Mouse (Mus musculus) hindbrain, embryonic 14.5 days (tissue): ENCODE measurements around the gene Abca17. TPM values are rescaled to one million over a fixed set of nuclear protein-coding genes. Genes with fewer than 3 reads are reported as not detected.

Experiments
- ATAC-seq: fragments of 200-750 bp; cut with Nextera tagmentation; 2 replicates; pipeline ENCODE4 v1.8.0; 2017; ENCODE audit warnings: moderate number of reproducible peaks, mild to moderate bottlenecking, moderate TSS enrichment, moderate library complexity; ENCODE audit not compliant: low FRiP score
- DNase-seq: peaks from one replicate; pipeline ENCODE4 v3.0.0-alpha.2; 2015; ENCODE audit warnings: low spot score
- H3K27ac ChIP-seq: fragments of 300-500 bp; sonication (generic); 2 replicates; pipeline ENCODE4 v1.5.1; 2014; ENCODE audit warnings: mild to moderate bottlenecking, moderate library complexity
- H3K27me3 ChIP-seq: fragments of 300-500 bp; sonication (generic); 2 replicates; pipeline ENCODE4 v1.6.1; 2014; ENCODE audit warnings: mild to moderate bottlenecking, low read length, mixed read lengths; ENCODE audit not compliant: control insufficient read depth, insufficient read depth
- H3K36me3 ChIP-seq: fragments of 300-500 bp; sonication (generic); replicated peaks from 2 replicates; pipeline ENCODE4 v1.6.1; 2014; ENCODE audit not compliant: control insufficient read depth, insufficient read depth
- H3K4me1 ChIP-seq: fragments of 300-500 bp; sonication (generic); replicated peaks from 2 replicates; pipeline ENCODE4 v1.6.1; 2014; ENCODE audit warnings: antibody characterized with exemption, low read length, mixed read lengths; ENCODE audit not compliant: control insufficient read depth, insufficient read depth
- H3K4me2 ChIP-seq: fragments of 300-500 bp; sonication (generic); replicated peaks from 2 replicates; pipeline ENCODE4 v1.6.1; 2014; ENCODE audit warnings: mild to moderate bottlenecking, moderate library complexity
- H3K4me3 ChIP-seq: fragments of 300-500 bp; sonication (generic); replicated peaks from 2 replicates; pipeline ENCODE4 v1.5.1; 2014; ENCODE audit warnings: mild to moderate bottlenecking, low read length
- H3K9ac ChIP-seq: fragments of 300-500 bp; sonication (generic); 2 replicates; pipeline ENCODE4 v1.6.1; 2014
- H3K9me3 ChIP-seq: fragments of 300-500 bp; sonication (generic); 2 replicates; pipeline ENCODE4 v1.6.1; 2016; ENCODE audit warnings: low read length; ENCODE audit not compliant: control insufficient read depth
- WGBS: fragments of 180-500 bp; shearing (Covaris S2); extraction: QIAGEN DNeasy Blood & Tissue Kit; methylation state at CpG from one replicate; pipeline ENCODE4 v1.1.7; 2014; 5-methylcytosine and 5-hydroxymethylcytosine counted together
- polyA plus RNA-seq: library from polyadenylated mRNA; unstranded; fragments of >200 nt; fragmentation: Nextera tagmentation; extraction: Ambion mirVana; gene quantifications from 2 replicates; pipeline ENCODE4 v1.2.1, GENCODE M21; 2014

The Abca17 gene
- polyA plus RNA-seq = 0.63 and 1.1 TPM in 2 replicates

DNA sequence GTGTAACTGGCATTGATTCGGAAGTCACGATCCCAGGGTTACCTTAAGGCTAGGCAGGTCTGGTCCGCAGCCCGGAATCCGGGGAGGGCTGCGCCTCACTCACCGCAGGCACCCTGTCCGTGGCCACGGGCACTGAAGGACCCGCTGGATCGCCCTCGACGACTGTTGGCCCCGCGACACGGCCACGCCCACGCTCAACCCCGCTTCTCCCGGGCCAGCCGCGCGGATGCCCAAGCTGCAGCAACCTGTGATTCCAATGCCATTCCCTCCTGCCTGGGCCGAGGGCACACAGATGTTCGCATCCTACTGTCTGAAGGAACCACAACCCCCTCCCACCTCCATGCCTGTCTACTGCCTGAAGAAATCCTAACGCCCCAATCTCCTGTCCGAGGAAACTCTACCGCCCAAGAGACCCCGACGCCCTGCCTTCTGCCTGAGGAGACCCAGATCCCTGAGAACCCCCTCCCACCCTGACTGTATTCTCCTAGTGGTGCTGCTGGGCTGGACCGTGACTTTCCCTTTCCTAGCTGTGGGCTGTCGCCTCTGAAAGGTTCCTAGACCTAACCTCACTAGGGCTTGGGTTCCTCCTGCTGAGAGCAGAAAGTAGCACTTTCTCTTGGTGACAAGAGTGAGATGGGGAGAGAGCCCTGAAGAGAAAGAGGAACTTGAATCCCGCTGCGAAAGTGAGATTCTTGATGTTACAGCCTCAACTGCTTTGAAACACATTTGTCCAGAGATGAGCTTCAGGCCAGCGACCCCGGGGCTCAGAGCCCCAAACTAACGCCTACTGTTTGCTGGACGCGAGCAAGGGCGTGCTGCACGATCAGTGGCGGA is at the start of gene Abca17:
Gene Abca17 (minus strand): TSS at position 143 of the 834 bp plus-strand sequence.
- Histone ChIP-seq H3K36me3 (no peaks in the 10 kb centered on the region), H3K4me1 (peaks cover 22% of the 10 kb centered on the region), H3K4me2 (peak within 1 kb of the TSS; percentile 68), H3K9ac (peak within 1 kb of the TSS; percentile 83), H3K4me3 (peak within 1 kb of the TSS; percentile 67), H3K9me3 (no peaks in the 10 kb centered on the region), H3K27ac (peak within 1 kb of the TSS; percentile 72; the same call in 1 of the 2 replicates), H3K27me3 (peaks cover 10% of the 10 kb centered on the region)
- no peak for DNase-seq
- WGBS = 6% methylated on average over 42 of the region's 42 CpGs
- ATAC-seq = no peak

DNA sequence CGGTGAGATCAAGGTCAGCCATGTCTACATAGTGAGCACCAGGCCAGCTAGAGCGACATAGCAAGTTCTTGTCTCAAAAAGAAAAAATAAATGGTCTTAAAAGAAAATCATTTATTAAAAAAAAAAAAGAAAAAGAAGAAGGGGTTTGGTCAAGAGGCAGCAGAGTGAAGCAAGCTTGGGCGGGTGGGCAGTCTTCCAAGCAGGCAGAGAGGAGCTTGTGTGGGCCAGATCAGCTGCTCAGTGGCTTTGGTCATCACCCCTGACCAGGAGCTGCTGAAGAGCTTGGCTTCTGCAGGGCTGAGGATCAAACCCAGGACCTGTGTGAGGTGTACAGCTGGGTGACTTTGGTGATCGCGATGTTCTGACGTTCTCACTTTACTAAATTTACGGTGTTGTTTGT is 43.6 kb upstream of the Abca17 start:
- peaks cover 87% of the 10 kb centered on the region for H3K36me3 ChIP-seq
- no peaks in the 10 kb centered on the region for H3K4me1 ChIP-seq
- 90% methylated on average over 7 of the region's 7 CpGs for WGBS

DNA sequence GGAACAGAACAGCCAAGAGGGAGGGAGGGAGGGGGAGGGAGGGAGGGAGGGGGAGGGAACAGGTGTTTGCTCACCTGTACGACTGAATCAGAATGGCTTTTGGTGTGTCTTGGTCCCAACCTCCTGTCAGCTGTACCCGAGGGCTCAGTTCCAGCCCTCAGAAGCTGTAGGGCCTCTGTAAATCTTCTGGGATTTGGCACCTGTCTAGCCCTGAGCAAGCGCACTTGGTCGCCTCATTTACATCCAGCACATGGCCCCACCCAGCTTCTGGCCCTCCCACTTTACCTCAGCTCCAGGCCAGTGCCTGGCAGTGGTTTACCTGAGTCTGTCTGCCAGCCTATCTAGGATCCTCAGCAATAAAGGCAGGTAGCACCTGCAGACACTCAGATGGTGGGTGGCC is 42.7 kb upstream of the Abca17 start:
- Histone ChIP-seq H3K27me3 (no peaks in the 10 kb centered on the region), H3K36me3 (peaks cover 88% of the 10 kb centered on the region), H3K27ac (no peak overlapping the region), H3K9me3 (no peaks in the 10 kb centered on the region), H3K4me1 (no peaks in the 10 kb centered on the region), H3K9ac (no peak overlapping the region), H3K4me3 (no peak overlapping the region), H3K4me2 (no peak overlapping the region)
- DNase-seq (no peak), ATAC-seq (no peak)
- 37% methylated on average over 4 of the region's 4 CpGs for WGBS

More for the DNA sequence above, 43.6 kb upstream of the Abca17 start:
- Histone ChIP-seq H3K9me3 (no peaks in the 10 kb centered on the region), H3K27ac (no peak overlapping the region), H3K4me2 (no peak overlapping the region), H3K4me3 (no peak overlapping the region), H3K9ac (no peak overlapping the region), H3K27me3 (no peaks in the 10 kb centered on the region)
- ATAC-seq (no peak), DNase-seq (no peak)

DNA sequence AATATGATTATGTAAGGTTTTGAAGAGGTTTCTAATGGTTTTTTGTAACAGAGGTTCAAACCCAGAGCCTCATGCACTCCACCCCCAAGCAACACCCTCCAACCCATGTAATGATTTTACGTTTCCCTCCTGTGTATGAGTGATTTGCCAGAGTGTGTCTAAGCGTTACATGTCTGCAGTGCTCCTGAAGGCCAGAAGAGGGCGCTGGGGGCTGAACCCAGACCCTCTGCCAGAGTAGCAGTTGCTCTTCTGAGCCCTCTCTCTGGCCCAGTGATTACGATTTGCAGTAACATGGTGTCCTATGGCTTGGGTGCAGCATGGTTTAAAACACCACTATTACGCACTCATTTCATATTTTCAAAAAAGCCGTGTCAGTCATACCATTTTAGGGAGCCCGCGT is 40.3 kb upstream of the Abca17 start:
- 68% methylated on average over 8 of the region's 8 CpGs for WGBS
- no peak for ATAC-seq

DNA sequence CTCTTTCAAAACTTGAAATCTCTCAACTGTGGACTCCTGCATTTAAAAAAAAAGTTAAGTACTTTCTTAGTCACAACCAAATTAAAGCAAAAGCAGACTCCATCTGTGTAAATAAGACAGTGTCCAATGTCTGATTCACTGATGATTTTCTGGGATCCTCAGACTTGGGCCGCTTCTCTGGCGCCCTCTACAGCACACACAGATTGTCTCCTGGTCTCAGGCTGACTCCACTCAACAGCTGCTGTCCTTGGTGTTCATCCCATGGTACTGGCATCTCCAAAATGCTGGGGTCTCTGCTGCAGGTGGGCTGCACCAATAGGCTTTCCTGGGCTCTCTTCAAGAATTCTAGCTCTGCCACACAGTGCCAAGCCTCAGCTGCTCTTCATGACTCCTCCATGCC is 39.0 kb upstream of the Abca17 start:
- Histone ChIP-seq H3K4me1 (no peaks in the 10 kb centered on the region), H3K9ac (no peak overlapping the region), H3K27ac (no peak overlapping the region), H3K27me3 (no peaks in the 10 kb centered on the region), H3K4me3 (no peak overlapping the region), H3K4me2 (no peak overlapping the region), H3K9me3 (no peaks in the 10 kb centered on the region), H3K36me3 (peaks cover 92% of the 10 kb centered on the region)
- no peak for ATAC-seq
- WGBS = 5% methylated on average over 2 of the region's 2 CpGs
- peak; percentile 69 for DNase-seq

More for the DNA sequence above, 40.3 kb upstream of the Abca17 start:
- Histone ChIP-seq H3K27me3 (no peaks in the 10 kb centered on the region), H3K9ac (no peak overlapping the region), H3K4me2 (no peak overlapping the region), H3K4me3 (no peak overlapping the region), H3K36me3 (peaks cover 90% of the 10 kb centered on the region), H3K9me3 (no peaks in the 10 kb centered on the region), H3K27ac (no peak overlapping the region), H3K4me1 (no peaks in the 10 kb centered on the region)
- DNase-seq = no peak

DNA sequence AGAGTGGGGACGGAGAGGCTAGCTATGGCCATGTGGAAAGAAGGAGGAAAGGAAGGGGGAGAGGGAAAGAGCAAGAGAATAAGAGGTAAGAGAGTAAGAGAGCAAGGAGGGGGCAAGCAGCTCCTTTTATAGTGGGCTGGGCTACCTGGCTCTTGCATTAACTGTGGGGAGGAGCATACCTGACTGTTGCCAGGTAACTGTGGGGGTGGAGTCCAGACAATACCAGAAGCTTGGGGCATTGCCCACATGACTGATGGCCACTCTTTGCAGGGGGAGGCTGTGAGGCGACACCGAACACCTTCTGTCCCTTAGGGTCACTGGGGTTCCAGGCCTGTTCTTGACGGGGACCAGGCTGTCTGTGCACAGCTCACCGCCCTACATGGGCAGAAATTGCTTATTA is 37.8 kb upstream of the Abca17 start:
- Histone ChIP-seq H3K9me3 (no peaks in the 10 kb centered on the region), H3K4me2 (no peak overlapping the region), H3K27ac (no peak overlapping the region), H3K27me3 (no peaks in the 10 kb centered on the region), H3K9ac (no peak overlapping the region), H3K4me3 (no peak overlapping the region), H3K4me1 (no peaks in the 10 kb centered on the region), H3K36me3 (peaks cover 93% of the 10 kb centered on the region)
- WGBS = 87% methylated on average over 5 of the region's 5 CpGs
- no peak for ATAC-seq
- DNase-seq = no peak

DNA sequence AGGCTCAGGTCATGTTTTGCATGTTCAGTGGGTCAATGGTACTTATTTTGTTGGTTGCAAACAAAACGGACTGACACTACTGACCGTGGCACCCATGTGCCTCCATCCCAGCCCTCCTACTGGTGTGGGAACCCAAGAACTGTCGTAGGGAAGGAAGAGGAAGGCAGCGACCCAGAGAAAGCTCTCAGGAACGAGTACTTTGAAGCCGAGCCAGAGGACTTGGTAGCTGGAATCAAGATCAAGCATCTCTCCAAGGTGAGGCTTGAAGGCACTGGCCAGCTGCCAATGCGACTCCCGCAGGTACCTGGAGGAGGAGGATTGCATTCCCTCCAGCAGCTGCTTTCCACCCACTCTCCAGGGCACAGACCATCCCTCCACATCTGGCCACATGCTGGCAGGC is 32.9 kb upstream of the Abca17 start:
- H3K27me3 ChIP-seq = no peaks in the 10 kb centered on the region
- no peaks in the 10 kb centered on the region for H3K9me3 ChIP-seq
- H3K4me1 ChIP-seq = no peaks in the 10 kb centered on the region
- 88% methylated on average over 8 of the region's 8 CpGs for WGBS
- ATAC-seq = no peak
- H3K36me3 ChIP-seq = peaks cover 92% of the 10 kb centered on the region
- H3K27ac ChIP-seq = no peak overlapping the region
- H3K4me3 ChIP-seq = no peak overlapping the region
- no peak for DNase-seq
- no peak overlapping the region for H3K4me2 ChIP-seq
- no peak overlapping the region for H3K9ac ChIP-seq

DNA sequence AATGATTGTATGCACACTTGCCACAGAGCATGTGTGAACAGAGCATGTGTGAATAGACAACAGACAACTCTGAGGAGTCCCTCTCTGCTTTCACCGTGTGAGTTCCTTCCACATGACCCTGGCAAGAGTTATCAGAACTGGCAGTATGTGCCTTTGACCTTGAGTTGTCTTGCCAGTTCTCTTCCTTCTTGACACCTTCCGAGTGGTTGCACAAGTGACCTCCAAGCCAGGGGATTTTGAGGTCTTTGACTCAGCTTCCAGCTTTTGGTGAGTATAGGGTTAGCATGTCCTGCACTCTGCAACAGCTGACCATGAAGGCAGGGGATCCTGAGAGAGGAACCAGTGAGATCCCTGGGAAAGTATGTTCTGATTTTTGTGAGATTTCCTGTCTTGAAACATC is 27.6 kb upstream of the Abca17 start:
- Histone ChIP-seq H3K9me3 (no peaks in the 10 kb centered on the region), H3K4me2 (no peak overlapping the region), H3K27me3 (no peaks in the 10 kb centered on the region), H3K4me1 (no peaks in the 10 kb centered on the region), H3K4me3 (no peak overlapping the region), H3K27ac (no peak overlapping the region), H3K36me3 (peaks cover 93% of the 10 kb centered on the region), H3K9ac (no peak overlapping the region)
- DNase-seq (no peak), ATAC-seq (no peak)
- 86% methylated on average over 2 of the region's 2 CpGs for WGBS

DNA sequence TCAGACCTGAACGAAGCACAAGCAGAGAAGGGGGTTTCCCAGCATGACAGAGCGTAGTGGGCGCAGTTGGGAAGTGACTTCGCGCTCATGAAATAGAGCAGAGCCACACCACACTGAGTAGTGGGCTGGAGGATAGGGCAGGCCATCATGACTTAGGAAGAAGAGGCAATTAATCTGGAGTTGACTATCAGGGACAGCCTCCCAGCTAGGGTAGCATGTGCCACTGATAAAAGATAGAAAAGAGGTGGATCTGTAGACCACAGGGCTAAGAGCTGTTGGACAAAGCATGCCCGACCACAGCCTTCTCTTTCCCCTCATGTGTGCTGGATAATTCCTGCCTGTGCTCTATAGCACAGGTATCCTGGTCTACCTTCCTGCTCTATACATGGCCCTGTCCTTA is 25.0 kb upstream of the Abca17 start:
- Histone ChIP-seq H3K9me3 (no peaks in the 10 kb centered on the region), H3K4me1 (no peaks in the 10 kb centered on the region), H3K9ac (no peak overlapping the region), H3K4me3 (no peak overlapping the region), H3K36me3 (peaks cover 91% of the 10 kb centered on the region), H3K27ac (no peak overlapping the region), H3K4me2 (no peak overlapping the region), H3K27me3 (no peaks in the 10 kb centered on the region)
- WGBS = 92% methylated on average over 6 of the region's 6 CpGs
- DNase-seq (no peak), ATAC-seq (no peak)
